Mouse (Mus musculus) right cerebral cortex, adult 18-20 months (tissue): ENCODE results near the gene Fis1.
A peak's percentile ranks its signal among the peaks of the same experiment; 100 is the strongest.

ENCODE experiments used
- DNase-seq: peaks from one replicate; pipeline ENCODE4 v3.0.0; 2022; ENCODE audit warnings: mixed read lengths

Fis1 gene

GRCm38 (mm10) chr5:136970703-136971102 is 17.6 kb downstream of the Fis1 start:
- DNase-seq: peak; percentile 51

GRCm38 (mm10) chr5:136973670-136974069 is 20.6 kb downstream of the Fis1 start:
- no peak for DNase-seq

DNA sequence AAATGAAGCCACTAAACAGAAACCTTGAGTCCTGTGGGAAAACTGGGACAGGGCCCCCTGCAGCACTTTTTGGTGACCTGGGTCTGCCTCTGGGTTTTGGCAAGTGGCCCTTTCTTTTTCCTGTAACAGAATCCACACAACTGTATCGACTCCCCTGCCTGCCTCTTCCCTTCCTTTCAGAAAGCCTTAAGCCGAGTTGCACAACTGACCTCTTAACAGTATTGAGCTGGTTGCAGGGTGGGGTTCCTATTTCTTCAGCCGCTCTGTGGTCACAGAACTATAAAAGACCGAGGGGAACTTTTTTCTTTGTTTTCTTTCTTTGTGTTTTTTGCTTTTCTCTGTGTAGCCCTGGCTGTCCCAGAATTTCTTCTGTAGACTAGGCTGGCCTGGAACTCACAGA is 24.7 kb downstream of the Fis1 start:
- no peak for DNase-seq

- DNase-seq: no peak
Measured at GRCm38 (mm10) chr5:136979762-136980161, 26.7 kb downstream of the Fis1 start.

- DNase-seq: no peak
Measured at GRCm38 (mm10) chr5:136980974-136981373, 27.9 kb downstream of the Fis1 start.

DNA sequence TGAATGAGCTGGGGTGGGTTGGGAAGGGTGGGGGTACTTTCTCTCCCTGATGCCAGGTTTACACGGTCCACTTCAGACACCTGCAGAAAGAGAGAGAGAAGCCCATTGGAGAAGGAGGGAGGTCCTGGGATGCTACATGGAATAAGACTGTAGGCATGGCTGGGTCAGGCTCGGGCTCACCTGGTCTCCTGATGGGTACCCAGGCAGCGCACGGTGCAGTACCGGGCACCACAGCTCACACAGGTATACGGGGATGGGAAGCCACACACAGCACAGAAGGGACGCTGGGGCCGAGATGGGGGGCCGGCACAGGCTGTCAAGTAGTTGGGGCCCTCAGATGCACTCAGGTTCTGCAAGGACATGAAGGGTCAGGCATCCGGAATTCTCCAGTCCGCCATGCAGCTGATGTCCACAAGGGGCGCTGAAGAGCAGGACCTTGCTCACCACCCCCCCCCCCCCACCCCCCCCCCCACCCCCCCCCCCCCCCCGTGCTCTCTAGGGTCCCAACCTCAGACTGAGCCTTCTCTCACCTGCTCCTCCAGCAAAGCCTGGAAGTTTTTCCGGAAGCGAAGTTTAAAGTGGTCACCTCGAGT is 29.4 kb downstream of the Fis1 start:
- DNase-seq: no peak

- DNase-seq: no peak
Measured at GRCm38 (mm10) chr5:136984828-136985227, 31.8 kb downstream of the Fis1 start.

- DNase-seq: peak; percentile 98
Measured at GRCm38 (mm10) chr5:136986695-136987137, 33.6 kb downstream of the Fis1 start, which contains the start of gene Plod3. Gene Plod3 (plus strand): TSS chr5:136987019.

- DNase-seq: peak; percentile 79
Measured at GRCm38 (mm10) chr5:136987138-136987933, 34.3 kb downstream of the Fis1 start.

DNA sequence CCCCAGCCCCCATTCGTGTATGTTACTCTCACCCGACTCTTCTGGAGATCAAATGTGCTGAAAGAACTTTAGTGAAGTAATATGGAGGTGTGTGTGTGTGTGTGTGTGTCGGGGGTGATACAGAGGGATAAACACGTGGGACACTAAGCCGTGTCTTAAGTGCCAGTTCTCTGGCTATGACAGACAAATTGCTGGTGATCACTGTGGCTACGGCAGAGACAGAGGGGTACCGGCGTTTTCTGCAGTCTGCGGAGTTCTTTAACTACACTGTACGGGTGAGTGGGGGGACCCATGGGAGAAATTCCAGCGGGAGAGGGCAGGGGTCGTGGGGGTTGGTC is 34.8 kb downstream of the Fis1 start, which contains the start of gene Znhit1:
Znhit1 (minus strand) TSS at position 88 of the 338 bp plus-strand sequence.
- DNase-seq: no peak

GRCm38 (mm10) chr5:136988420-136988819 is 35.3 kb downstream of the Fis1 start:
- DNase-seq: no peak

- DNase-seq: no peak
Measured at GRCm38 (mm10) chr5:136989801-136990200, 36.7 kb downstream of the Fis1 start.

DNA sequence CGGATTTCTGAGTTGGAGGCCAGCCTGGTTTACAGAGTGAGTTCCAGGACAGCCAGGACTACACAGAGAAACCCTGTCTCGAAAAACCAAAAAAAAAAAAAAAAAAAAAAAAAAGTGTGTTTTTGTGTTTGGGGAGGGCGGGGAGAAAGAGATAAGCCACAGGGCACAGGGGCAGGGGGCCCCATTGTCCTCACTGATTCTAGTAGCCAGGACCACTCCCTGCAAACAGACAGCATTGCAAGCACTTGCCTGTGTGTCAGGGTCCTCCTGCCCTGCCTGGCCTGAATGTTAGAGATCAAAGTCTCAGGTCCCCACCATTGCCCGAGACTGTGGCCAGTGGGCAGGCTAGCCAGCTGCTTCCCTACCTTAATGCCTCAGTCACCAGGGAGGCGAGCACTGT is 46.4 kb downstream of the Fis1 start:
- no peak for DNase-seq

DNA sequence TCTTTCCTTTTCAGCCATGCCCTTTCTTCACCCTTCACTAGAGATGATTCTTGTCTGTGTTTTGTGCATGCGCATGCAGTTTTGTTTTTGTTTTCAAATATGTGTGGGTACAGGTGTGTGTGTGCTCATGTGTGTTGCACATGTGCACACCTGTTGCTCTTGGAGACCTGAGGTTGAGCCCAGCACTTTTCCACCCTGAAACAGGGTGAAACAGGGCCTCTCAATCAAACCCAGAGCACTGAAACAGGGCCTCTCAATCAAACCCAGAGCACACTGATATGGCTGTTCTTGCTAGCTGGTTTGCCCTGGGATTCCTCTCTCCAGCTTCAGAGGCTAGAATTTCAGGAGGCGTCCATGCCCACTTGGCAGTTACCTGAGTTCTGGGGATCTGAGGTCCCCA is 47.5 kb downstream of the Fis1 start:
- DNase-seq: no peak

- DNase-seq: no peak
Measured at GRCm38 (mm10) chr5:137007276-137007675, 54.2 kb downstream of the Fis1 start.

DNA sequence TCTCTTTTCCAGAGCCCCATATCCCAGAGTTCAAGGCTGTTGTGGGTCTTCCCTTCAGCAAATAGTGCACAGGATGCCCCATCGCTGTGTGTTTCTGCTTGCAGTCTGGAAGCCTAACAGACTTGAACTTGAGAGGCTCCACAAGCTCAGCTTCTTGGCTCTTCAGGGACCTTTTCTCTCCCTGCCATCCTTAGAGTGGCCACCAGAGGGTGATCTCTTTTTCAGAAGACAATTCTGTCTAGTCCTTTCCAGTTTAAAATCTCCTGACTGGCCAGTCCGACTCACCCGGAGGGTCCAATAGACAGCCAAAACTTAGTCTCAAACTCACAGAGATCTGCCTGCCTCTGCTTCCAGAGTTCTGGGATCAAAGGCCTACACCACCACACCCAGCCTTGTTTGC is 56.9 kb downstream of the Fis1 start:
- DNase-seq: no peak

GRCm38 (mm10) chr5:137012401-137012950 is 59.4 kb downstream of the Fis1 start:
- no peak for DNase-seq
